Mouse (Mus musculus): ENCODE measurements around the gene Themis. TPM values are rescaled to one million over a fixed set of nuclear protein-coding genes. Genes with fewer than 3 reads are reported as not detected.

The Themis gene
- polyA plus RNA-seq, 1 experiment: not detected

DNA sequence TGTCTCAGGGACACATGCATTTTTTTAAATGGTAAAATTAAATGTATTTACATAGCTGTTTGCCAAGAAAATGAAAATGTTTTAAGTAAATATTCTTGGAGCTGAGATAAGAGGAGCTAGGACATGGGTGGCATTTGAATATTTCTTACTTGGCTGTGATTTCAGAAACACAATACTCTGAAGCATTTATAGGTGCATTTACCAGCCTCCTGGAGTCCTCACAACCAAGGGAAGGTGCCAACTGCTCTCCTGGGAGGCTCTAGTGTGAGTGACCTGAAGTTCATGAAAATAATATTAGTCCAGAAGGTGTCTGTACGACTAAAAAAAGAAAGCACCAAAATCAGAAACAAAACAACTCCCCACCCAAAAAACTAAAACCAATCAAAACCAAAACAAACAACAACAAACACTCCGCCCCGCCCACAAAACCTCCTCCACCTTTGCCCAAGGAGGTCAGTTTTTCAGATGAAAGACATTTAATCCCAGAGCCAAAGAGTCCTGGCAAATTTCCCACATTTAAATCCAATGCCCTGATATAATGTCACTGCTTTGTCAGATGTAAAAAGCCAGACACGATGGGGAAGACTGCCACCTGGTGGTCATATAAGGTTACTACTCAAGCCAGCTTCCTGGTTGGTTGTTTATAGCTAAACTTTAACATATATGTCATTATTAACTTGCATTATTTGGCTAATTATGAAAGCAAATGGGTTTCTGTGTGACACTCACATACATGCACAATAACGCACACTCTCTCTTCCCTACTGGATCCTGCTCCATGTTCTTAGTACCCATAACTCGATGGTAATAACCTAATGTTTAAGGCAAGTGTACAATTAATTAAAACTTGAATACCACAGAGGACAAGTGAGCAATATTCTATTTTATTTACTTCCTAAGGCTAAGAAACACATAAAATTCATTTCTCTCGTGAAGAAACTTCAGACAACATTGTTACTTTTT, 175.9 kb downstream of the Themis start:
- Histone ChIP-seq H3K4me3 (ENCODE audit: insufficient read depth, low read length) (no peak overlapping the region), H3K4me1 (ENCODE audit: control insufficient read depth, insufficient read depth, low read length) (no peaks in the 10 kb centered on the region; the same call in 1 of the 2 replicates), H3K27ac (ENCODE audit: insufficient read depth, low read length) (no peak overlapping the region)
- TF ChIP-seq CTCF (IDR thresholded peaks at IDR 0.05; ENCODE audit: extremely low read depth, insufficient read depth, low read length) (peak; percentile 66; the same call in 1 of the 2 replicates), POLR2A (IDR thresholded peaks at IDR 0.05; ENCODE audit: extremely low read depth, insufficient read depth, low read length) (no peak)

DNA sequence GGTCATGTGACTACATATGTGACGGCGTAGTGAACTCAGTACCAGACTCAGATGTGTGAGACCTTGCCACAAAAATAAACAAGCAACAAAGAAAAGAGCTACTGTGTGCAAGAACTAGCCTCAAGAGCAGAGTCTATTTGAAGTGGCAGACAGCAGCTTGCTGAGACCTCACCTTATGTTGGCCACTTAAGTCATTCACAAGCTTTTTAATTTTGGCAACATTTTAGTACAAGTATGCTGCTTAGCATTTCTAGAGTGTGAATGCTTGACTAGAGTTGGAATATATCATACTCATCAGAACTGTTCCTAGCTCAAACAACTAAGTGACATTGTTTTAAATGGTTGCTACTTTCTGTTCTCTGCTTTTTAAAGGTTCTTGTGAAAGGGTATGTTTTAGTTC, 188.0 kb downstream of the Themis start:
- Histone ChIP-seq H3K27ac (ENCODE audit: insufficient read depth, low read length) (no peak overlapping the region), H3K4me1 (ENCODE audit: control insufficient read depth, insufficient read depth, low read length) (no peaks in the 10 kb centered on the region), H3K4me3 (ENCODE audit: insufficient read depth, low read length) (no peak overlapping the region)
- TF ChIP-seq CTCF (IDR thresholded peaks at IDR 0.05; ENCODE audit: extremely low read depth, insufficient read depth, low read length) (no peak), POLR2A (IDR thresholded peaks at IDR 0.05; ENCODE audit: extremely low read depth, insufficient read depth, low read length) (no peak)

DNA sequence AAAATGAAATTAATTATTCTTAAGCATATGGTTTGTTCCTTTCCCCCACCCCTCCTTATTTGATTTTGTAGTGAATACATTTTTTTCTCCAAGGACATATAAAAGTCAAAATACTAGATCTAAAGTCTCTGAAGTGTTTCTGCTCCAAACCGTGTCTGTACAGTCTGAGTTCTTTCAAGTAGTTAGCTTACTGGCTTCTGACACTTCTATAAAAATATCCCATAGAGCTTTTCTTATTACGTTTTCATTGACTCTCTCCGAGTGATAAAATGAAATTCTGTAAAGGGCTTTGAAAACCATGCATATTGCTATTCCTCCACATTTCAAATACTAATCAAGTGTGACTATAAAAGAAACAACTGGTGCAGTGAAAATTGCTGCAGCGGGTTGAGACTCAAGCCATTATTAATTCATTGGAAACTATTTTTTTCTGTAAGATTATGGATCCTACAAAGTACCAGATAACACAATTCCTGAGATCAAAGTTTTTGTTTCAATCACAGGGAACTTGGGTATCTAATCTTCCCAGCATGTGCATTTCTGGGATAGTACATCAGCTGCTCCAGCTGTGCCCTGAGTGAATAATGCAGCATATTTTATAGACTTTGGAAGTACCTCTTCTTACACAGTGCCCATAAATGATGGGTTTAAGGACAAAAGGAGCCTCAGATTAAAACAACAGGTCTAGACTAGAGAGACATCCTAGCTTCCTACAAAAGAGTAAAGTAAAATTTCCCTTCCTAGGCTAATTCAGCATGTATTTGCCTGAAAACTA, 202.6 kb downstream of the Themis start:
- H3K27ac ChIP-seq (ENCODE audit: insufficient read depth, low read length): no peak overlapping the region
- TF ChIP-seq CTCF (IDR thresholded peaks at IDR 0.05; ENCODE audit: extremely low read depth, insufficient read depth, low read length) (no peak), POLR2A (IDR thresholded peaks at IDR 0.05; ENCODE audit: extremely low read depth, insufficient read depth, low read length) (no peak)
- no peak overlapping the region for H3K4me3 ChIP-seq (ENCODE audit: insufficient read depth, low read length)
- H3K4me1 ChIP-seq (ENCODE audit: control insufficient read depth, insufficient read depth, low read length): no peaks in the 10 kb centered on the region

DNA sequence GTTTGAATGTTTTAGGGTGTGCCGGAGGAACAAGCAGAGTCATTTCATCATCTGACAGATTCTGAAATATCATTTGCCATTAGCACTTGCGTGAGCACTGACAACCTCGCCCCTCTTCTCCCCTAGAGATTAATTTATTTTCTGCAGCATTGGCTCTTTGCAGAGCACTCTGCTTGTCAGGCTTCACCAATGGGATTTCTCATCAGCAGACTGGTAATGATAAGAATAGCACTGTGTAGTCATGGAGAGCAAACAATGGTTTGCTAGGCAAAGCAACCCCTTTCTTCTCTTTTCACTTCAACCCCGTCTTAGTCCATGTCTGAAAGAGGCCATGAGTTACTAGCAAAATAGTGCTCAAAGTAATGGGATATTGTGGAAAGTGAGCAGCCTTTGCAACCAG, 206.4 kb downstream of the Themis start:
- H3K4me1 ChIP-seq (ENCODE audit: control insufficient read depth, insufficient read depth, low read length): no peaks in the 10 kb centered on the region
- no peak overlapping the region for H3K27ac ChIP-seq (ENCODE audit: insufficient read depth, low read length)
- H3K4me3 ChIP-seq (ENCODE audit: insufficient read depth, low read length): no peak overlapping the region
- TF ChIP-seq CTCF (IDR thresholded peaks at IDR 0.05; ENCODE audit: extremely low read depth, insufficient read depth, low read length) (no peak), POLR2A (IDR thresholded peaks at IDR 0.05; ENCODE audit: extremely low read depth, insufficient read depth, low read length) (no peak)

DNA sequence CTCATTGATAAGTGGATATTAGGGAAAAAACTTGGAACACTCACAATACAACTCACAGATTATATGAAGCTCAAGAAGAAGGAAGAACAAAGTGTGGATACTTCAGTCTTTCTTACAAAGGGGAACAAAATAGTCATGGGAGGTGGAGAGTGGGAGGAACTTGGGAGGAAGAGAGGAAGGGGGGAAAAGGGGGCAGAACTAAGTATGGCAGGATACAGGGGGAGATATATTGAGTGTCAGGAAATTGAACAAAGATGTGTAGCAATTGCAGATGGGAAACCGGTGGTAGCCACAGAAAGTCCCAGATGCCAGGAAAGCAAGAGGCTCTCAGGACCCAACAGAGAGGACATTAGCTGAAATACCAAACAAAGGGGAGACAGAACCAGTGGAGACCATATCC, 219.5 kb downstream of the Themis start:
- Histone ChIP-seq H3K4me3 (ENCODE audit: insufficient read depth, low read length) (no peak overlapping the region), H3K27ac (ENCODE audit: insufficient read depth, low read length) (no peak overlapping the region), H3K4me1 (ENCODE audit: control insufficient read depth, insufficient read depth, low read length) (no peaks in the 10 kb centered on the region)
- no peak for TF ChIP-seq CTCF (IDR thresholded peaks at IDR 0.05; ENCODE audit: extremely low read depth, insufficient read depth, low read length)
- TF ChIP-seq POLR2A (IDR thresholded peaks at IDR 0.05; ENCODE audit: extremely low read depth, insufficient read depth, low read length): no peak

DNA sequence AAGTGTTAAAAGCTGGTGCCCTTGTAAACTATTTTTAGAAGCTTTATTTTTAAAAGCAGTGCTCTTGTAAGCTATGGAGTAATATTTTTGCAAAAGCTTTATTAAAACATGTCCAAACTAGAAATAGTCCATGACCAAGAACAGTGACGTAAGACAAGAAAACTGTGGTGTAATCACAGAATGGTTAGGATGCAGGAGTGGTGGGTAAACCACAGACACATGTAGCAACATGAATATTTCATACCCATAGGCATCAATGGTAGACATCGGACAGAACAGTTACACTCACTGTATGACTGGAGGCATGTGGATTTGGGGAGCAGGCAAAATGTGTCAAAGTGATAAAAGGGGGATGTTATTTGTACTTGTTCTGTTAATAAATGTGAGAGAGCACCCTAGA, 222.7 kb downstream of the Themis start:
- no peaks in the 10 kb centered on the region for H3K4me1 ChIP-seq (ENCODE audit: control insufficient read depth, insufficient read depth, low read length)
- no peak overlapping the region for H3K4me3 ChIP-seq (ENCODE audit: insufficient read depth, low read length)
- TF ChIP-seq POLR2A (IDR thresholded peaks at IDR 0.05; ENCODE audit: extremely low read depth, insufficient read depth, low read length) (no peak), CTCF (IDR thresholded peaks at IDR 0.05; ENCODE audit: extremely low read depth, insufficient read depth, low read length) (no peak)
- H3K27ac ChIP-seq (ENCODE audit: insufficient read depth, low read length): no peak overlapping the region

DNA sequence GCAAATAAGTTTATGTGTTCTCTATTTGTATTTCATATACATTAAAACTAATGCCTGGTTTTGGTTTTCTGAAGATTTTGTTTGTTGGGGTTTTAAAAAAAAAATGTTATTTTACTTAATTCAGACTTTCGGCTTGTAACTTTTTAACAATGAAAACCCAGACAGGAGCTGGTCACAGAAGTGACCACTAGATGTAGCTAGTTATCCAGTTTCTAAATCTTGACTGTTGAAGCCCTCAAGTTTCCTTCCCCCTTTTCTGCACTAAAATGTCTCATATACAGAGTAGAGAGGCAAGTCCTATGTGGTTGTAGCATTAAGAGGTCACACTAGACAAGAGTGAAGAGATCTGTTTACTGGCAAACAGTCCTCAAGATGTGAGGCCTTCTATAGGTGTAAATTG, 230.2 kb downstream of the Themis start:
- no peak overlapping the region for H3K27ac ChIP-seq (ENCODE audit: insufficient read depth, low read length)
- no peak overlapping the region for H3K4me3 ChIP-seq (ENCODE audit: insufficient read depth, low read length)
- H3K4me1 ChIP-seq (ENCODE audit: control insufficient read depth, insufficient read depth, low read length): no peaks in the 10 kb centered on the region
- TF ChIP-seq POLR2A (IDR thresholded peaks at IDR 0.05; ENCODE audit: extremely low read depth, insufficient read depth, low read length) (no peak), CTCF (IDR thresholded peaks at IDR 0.05; ENCODE audit: extremely low read depth, insufficient read depth, low read length) (no peak)
